Mouse (Mus musculus) left cerebral cortex, postnatal 10 days (tissue): ENCODE data around the gene Snx18. TPM values are rescaled to one million over a fixed set of nuclear protein-coding genes. Genes with fewer than 3 reads are reported as not detected.

Source experiments
- DNase-seq, 2 experiments: peaks; one replicate each; pipeline ENCODE4 v3.0.0; 2021 to 2022; ENCODE audit warnings: low spot score in 2 of 2, mixed read lengths in 1 of 2; ENCODE audit errors: extremely low spot score in 1 of 2
- intact Hi-C: fragments of 180-260 bp; cut with DNase I; formaldehyde crosslinking; loops from one replicate; pipeline ENCODE4 v1.15.1; 2025
- total RNA-seq, 2 experiments: library from RNA; stranded (reverse); gene quantifications; 2 replicates each; pipeline ENCODE4 v1.2.3; 2021

Gene Snx18
- total RNA-seq, 2 experiments from 2014 or later: 19.0 to 20.5 TPM

GRCm38 (mm10) chr13:113602882-113603342 lies 15.5 kb downstream of the Snx18 start:
- intact Hi-C loops: no loop called here
- DNase-seq: no peak

DNA sequence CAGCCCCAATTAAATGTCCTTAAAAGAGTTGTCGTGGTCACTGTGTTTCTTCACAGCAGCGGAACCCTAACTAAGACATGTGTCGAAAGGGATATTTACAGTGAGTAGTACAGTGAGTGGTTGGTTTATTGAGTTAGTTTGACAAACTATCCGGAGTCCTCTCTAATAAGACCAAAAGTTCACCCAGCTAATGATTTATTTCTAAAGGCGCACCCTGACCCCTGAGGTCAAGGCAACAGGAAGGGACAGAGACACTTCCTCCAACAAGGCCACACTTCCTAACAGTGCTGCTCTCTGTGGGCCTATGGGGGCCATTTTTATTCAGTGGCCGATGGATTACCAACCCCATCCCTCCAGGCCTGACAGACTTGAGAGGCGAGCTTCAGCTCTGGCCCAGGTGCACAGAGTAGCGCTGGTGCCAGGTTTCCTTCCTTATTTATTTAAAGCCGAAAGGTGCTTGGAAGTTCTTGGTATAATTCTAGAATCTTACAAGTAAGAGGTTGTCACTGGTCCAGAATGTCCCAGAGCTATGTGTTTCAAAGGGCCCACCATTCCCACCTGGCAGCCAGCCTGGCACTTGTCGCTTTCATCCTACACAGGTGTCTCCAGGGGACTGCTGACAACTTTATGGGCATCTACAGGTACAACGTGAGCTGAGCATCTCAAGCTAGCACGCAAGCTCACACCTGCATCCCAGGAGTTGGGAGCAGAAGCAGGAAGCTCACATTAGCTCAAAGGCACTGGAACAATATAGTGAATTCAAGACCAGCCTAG lies 16.3 kb downstream of the Snx18 start:
- DNase-seq: no peak
- intact Hi-C loops: no loop called here

DNA sequence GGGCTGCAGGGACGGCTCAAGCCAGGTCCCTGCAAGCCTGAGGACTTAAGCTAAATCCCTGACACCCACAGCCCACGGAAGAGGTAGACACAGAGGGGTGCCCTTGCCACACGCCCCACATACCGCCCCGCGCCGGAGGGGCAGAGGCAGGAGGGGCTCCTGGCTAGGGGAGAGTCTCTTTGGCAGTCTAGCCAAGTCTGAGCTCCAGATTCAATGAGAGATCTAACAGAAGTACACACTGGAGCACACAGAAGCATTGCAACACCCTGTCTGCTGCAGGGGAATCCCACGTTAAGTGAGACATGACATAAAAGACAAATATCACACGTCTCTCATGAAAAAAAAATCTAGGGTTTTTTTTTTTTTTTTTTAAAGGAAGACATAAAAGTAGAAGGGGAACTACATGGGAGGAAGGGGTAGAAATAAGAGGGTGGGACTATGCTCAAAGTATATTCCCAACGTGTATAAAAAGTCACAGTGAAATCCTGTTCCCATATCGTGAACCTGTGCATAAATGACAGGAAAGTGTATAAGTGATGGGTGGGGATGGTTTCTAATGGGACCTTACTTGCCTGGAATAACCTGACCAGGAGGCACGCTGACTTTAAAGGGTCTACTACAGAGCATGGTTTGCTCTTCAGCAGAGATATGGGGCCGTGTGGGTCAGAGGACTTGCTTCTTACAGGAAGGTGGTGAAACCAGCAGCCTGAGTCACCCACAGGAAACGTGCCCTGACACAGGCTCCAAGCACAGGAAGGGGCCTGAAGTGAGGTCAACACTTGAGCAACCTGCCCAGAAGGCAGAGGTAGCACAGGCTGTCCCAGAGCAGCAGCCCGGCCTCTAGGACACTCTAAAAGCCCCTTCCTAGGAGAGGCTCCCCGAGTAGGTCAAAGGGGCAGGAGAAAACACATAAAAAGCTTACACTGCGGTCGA lies 17.6 kb downstream of the Snx18 start:
- intact Hi-C loops: no loop called here
- no peak for DNase-seq

DNA sequence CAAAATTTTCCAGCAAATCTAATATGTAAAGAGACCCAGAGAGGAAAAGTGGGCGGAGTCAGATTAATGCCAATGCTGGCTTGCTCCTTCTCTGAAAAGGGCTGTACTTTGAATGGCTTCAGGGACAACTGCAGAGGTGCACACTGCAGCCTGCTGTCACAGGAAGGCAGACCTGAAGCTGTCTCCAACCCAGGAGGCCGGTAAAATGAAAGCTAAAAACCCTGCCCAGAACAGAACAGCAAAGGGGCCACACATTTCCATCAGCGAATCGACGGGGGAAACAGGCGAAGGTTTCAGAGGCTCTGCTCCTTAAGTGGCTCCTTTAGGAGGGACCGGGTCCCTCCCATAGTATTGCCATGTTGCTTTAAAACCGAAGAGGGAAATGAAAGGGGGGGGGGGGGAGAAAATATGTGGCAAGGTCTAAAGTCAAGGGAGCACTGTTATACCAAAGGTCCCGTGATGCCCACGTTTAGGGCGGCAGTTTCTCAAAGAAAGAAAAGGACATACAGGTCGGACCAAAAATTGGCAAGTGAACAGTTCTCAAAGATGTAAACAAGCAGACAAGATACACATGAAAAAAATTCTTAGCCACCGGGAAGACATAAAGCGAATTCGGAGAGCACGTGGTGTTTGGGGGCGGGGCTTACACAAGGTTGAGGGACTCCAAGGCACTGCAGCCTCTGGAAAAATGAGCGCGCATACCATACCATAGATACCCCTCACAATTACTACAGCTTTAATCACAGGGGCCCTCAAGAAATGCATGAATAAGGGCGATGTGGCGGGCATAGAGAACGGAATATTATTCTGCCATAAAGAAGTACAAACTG lies 18.4 kb downstream of the Snx18 start:
- intact Hi-C loops: no loop called here
- no peak for DNase-seq

GRCm38 (mm10) chr13:113597616-113598015 lies 20.7 kb downstream of the Snx18 start:
- no peak for DNase-seq
- intact Hi-C loops: no loop called here

GRCm38 (mm10) chr13:113596821-113597541 lies 21.4 kb downstream of the Snx18 start:
- no peak for DNase-seq
- intact Hi-C loops: no loop called here

GRCm38 (mm10) chr13:113595987-113596386 lies 22.4 kb downstream of the Snx18 start:
- DNase-seq: no peak

DNA sequence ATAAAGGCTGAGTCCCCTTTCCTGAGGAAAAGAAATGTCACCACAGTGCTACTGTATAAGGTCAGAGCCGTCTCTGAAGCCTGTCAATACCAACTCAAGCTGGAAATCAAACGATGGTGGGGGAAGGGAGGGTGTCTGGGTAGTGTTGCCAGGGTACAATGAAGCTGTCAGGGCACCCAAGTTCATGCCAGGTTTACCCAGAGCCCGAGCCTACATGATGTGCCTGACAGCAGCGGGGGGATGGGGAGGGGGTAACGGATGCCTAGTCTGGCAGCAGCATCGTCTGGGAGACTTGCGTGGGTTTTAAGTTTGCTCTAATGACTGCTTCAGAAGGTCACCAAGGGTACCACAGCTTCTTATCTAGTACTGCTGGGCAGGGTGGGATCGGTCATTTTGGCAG lies 23.1 kb downstream of the Snx18 start:
- intact Hi-C loops: no loop called here
- DNase-seq: no peak

More at GRCm38 (mm10) chr13:113595987-113596386, 22.4 kb downstream of the Snx18 start:
- intact Hi-C loops: no loop called here

- intact Hi-C loops: no loop called here
- DNase-seq: no peak
Measured at GRCm38 (mm10) chr13:113594361-113594760, 24.0 kb downstream of the Snx18 start.

DNA sequence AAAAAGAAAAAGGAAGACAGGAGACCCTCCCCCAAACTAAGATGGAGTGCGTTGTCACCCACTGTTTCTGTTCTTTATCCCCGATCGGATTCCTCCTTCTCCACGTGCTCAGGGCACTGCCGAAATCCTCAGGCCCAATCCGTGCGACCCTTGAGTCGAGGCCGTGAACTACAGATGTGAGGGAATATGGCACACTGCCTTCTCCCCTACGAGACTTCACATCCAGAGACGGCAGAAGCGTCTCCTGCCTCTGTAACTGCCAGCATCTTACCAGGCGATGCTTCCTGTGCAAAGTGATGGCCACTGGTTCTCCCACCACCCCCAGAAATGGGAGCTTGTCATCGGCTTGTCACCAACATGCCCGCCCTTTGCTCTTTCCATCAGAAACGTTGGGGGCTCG lies 24.7 kb downstream of the Snx18 start:
- DNase-seq: no peak
- intact Hi-C loops: no loop called here

DNA sequence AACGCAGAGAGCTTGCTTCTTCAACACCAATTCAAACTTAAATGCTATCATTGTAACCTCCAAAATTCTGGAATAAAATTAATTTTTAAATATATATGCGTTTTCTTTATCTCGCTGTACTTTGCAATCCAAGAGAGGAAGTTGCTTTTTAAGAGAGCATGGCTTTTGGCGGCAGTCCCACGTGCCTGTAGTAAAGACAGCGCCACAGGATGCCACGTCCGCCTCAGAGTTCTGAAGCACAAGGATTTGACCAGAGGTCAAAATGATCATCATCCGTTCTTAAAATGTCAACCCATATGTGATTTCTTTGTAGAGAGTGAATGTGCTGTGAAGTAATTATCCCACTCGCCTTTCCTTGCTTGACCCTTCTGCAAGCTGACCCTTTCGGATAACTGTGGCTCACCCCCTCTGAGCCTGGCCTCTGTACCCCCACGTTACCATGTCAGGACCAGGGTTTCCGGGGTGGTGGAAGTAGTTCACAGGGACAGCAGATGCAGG lies 25.6 kb downstream of the Snx18 start:
- DNase-seq: peak in 1 of 2 experiments; percentile 68
- intact Hi-C loops: no loop called here

- intact Hi-C loops: no loop called here
- DNase-seq: no peak
Measured at GRCm38 (mm10) chr13:113591336-113591735, 27.0 kb downstream of the Snx18 start.

DNA sequence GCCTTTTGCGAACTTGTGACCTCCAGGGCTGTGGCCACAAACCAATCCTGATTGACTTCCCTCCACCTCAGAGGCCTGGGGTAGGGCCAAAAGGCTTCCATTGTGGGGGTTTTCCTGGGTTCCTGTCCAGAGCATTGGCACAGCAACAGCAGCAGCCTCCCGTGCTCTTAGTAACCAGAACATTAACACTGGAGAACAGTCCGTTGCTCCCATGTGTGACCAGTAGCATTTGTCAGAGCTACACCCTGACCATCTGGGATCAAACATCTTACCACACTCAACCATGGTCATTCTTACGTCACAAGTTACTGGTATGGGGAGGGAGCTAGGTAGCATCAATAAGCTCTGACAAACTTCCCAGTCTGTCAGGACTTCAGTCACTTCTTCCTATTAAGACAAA lies 28.1 kb downstream of the Snx18 start:
- DNase-seq: no peak
- intact Hi-C loops: no loop called here

- intact Hi-C loops: no loop called here
- no peak for DNase-seq
Measured at GRCm38 (mm10) chr13:113589499-113589898, 28.9 kb downstream of the Snx18 start.

GRCm38 (mm10) chr13:113587200-113587936 lies 31.0 kb downstream of the Snx18 start:
- intact Hi-C loops: no loop called here
- peak; percentile 53 to 67 for DNase-seq

- intact Hi-C loops: no loop called here
- DNase-seq: no peak
Measured at GRCm38 (mm10) chr13:113585606-113586005, 32.8 kb downstream of the Snx18 start.

DNA sequence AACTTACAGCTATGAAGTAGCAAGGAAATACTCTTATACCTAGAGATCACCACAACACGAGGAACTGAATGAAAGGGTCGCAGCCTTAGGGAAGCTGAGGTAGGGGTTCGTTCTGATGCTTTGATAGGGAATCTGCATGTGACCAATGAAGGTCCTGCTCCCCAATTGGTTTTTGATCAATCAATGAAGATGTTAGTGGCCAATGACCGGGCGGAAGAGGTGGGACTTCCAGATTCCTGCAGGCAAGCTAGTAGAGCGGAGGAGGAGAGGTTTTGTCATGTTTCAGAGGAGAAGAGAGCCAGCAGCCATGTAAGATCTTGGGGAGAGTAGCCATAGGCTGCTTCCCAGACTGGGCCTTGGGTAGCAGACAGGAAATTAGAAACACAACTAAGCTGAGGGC lies 33.9 kb downstream of the Snx18 start:
- no peak for DNase-seq
- intact Hi-C loops: no loop called here

DNA sequence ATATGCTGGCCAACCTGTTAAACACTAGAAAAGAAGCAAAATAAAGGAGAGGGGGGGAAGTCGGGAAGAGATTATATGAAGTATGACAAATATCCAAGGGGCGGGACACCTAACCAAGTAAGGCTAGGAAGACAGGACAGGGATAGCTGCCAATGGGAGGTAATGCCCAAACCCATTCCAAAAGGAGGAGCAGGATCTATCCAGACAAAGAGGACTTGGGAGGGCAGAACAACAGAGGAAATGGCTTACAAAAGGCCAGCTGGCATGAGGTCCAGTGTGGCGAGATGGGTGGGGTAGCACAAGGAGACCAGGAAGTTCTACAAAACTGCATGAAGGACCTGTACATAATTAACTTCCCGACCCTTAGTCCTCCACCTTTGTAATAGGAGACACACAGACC lies 34.8 kb downstream of the Snx18 start:
- no peak for DNase-seq
- intact Hi-C loops: no loop called here
